Mouse (Mus musculus): ENCODE data around the gene Spata17. TPM values are rescaled to one million over a fixed set of nuclear protein-coding genes. Genes with fewer than 3 reads are reported as not detected.

The Spata17 gene
- total RNA-seq, 2 experiments from 2014 or later = not detected

DNA sequence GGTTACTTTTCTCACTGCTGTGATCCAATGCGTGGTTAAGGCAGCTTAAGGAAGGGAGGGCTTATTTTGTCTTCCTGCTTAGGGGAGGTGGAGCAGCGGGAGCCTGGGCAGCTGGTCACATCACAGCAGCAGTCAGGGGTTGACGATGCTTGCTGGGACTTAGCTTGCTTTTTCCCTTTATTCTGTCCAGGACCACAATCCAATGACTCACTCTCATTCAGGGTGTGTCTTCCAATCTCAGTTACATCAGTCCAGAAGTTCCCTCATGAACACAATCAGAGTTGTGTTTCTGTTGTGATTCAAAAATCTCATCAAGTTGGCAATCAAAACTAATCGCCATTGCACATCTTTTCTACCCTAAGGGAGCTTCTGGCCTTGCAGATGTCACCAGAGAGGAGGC is 199.1 kb downstream of the Spata17 start:
- DNase-seq = no peak
- intact Hi-C loops (cut with DNase I; ENCODE audit: low total_unique reads) = no loop called here

DNA sequence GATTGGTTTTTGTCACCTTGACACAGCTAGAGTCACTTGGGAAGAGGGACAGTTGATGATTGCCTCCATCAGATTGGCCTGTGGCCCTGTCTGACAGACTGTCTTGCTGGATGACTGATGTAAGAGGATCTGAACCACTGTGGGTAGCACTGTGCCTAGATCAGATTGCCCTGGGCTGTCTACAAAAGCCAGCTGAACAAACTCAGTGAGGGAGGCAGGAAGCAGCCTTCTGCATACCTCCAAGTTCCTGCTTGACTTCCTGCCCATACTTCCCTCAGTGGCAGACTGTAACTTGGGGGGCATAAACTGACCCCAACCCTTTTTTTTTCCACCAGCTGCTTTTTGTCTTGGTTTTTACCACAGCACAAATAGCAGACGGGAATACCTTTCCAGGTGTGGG is 199.6 kb downstream of the Spata17 start:
- no peak for DNase-seq
- intact Hi-C loops (cut with DNase I; ENCODE audit: low total_unique reads) = no loop called here

- intact Hi-C loops (cut with DNase I; ENCODE audit: low total_unique reads) = no loop called here
- DNase-seq = no peak
These were observed 201.1 kb downstream of the Spata17 start for GRCm38 (mm10) chr1:187014141-187014540.

- intact Hi-C loops (cut with DNase I; ENCODE audit: low total_unique reads) = no loop called here
- no peak for DNase-seq
These were observed 203.7 kb downstream of the Spata17 start for GRCm38 (mm10) chr1:187011601-187012000.

DNA sequence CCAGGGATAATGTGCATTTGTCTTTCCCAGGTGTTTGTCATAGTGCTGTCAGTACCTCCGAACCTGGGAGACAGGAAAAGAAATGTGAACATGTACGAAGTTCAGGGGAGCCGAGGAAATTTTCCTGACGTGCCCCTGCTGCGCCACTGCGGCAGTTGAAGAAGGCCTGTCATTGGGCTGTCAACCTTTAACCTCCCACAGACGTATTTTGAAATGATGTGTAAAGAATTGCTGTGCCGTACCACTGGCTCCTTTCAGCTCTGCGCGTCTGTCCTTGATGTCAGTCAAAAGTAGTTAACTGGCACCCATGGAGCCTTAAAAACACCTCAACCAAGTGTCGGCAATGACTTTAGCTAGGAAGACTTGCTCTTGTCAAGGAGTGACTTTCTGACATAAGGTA is 205.2 kb downstream of the Spata17 start:
- intact Hi-C loops (cut with DNase I; ENCODE audit: low total_unique reads) = no loop called here

GRCm38 (mm10) chr1:187008236-187008635 is 207.0 kb downstream of the Spata17 start:
- intact Hi-C loops (cut with DNase I; ENCODE audit: low total_unique reads) = no loop called here
- DNase-seq = no peak

More for the DNA sequence above, 205.2 kb downstream of the Spata17 start:
- no peak for DNase-seq

- intact Hi-C loops (cut with DNase I; ENCODE audit: low total_unique reads) = no loop called here
These were observed 208.9 kb downstream of the Spata17 start for GRCm38 (mm10) chr1:187006227-187006925.

DNA sequence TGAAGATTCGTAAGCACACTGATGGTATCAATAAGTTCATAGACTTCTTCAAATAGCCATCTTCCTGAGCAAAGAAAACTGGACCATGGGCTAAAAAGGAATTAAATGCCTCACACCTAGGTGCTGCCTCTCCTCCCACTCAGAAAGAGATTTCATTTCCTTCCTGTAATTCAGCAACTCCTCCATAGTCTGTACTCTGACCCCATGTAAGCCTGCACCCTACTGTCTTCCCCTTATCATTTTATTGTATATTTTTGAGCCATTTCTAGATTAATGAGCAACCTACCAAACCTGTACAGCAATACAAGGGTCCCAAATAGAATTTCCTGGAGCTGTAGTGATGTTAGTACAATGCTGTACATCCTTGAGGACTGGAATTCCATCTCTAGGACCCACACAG is 211.0 kb downstream of the Spata17 start:
- DNase-seq = no peak
- intact Hi-C loops (cut with DNase I; ENCODE audit: low total_unique reads) = no loop called here

More at GRCm38 (mm10) chr1:187006227-187006925, 208.9 kb downstream of the Spata17 start:
- DNase-seq = no peak

DNA sequence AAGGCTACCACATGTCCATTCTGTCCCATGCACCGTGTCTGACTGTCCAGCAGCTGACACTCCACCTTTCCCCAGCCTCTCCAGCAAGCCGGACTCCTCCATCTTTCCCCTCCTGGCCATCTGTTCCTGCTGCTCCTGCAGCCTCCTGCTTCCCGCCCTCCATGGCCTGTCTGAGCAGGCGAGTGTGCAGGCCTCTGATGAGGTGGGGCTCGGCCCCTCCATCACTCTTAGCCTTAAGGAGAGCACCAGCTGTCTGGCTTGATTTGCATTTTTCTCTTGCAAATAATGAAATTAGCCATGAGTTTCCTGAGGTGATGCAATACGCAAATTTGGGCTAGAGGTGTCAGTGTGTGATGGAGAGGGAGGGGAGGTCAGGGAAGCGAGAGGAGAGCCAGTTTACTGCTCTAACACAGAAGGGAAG is 211.8 kb downstream of the Spata17 start:
- DNase-seq = no peak
- intact Hi-C loops (cut with DNase I; ENCODE audit: low total_unique reads) = no loop called here

- intact Hi-C loops (cut with DNase I; ENCODE audit: low total_unique reads) = no loop called here
These were observed 217.5 kb downstream of the Spata17 start for GRCm38 (mm10) chr1:186997596-186998304.

More at GRCm38 (mm10) chr1:186997596-186998304, 217.5 kb downstream of the Spata17 start:
- no peak for DNase-seq

Other genes starting within 250 kb of the Spata17 start
- gene D1Pas1, start 248.0 kb downstream of the Spata17 start, total RNA-seq (2021) = not detected
- gene Gpatch2, start within 50 bp of the Spata17 start, total RNA-seq (2021) = 10 to 100 TPM in 1 of 2 experiments, 1 to 10 TPM in 1; 9.4 to 10.2 TPM

Measured in gastrocnemius, postnatal 14 days (tissue).